Mouse (Mus musculus) megakaryocyte-erythroid progenitor cell, adult 5-6 weeks (primary cell): ENCODE data around the gene Zfp595. TPM values are rescaled to one million over a fixed set of nuclear protein-coding genes. Genes with fewer than 3 reads are reported as not detected.
"Not testable (repeated sequence)": the region's sequence is repeated elsewhere in the genome, so short reads cannot be mapped to it uniquely, and the experiment has no call there.

Source experiments
- ATAC-seq: replicated peaks from 2 replicates; pipeline ENCODE4 v1.8.0; 2016; ENCODE audit warnings: mild to moderate bottlenecking, inconsistent platforms; ENCODE audit not compliant: severe bottlenecking, poor library complexity, low FRiP score, low TSS enrichment
- total RNA-seq, 2 experiments: library from RNA; stranded (forward) in 1 of 2; stranded (reverse) in 1 of 2; fragments of 200-1000, 215-1000 nt in 1 of 2; fragments of >200 nt in 1 of 2; fragmentation: Nextera tagmentation in 1 of 2; gene quantifications; 2 replicates each; pipeline ENCODE4 v1.2.3; 2014 to 2017

The Zfp595 gene
- total RNA-seq (2014; fragmentation: Nextera tagmentation) (5.2 and 11.6 TPM in 2 replicates), total RNA-seq (2017) (4.9 and 8.2 TPM in 2 replicates)

GRCm38 (mm10) chr13:67332019-67332724 is at the start of gene Zfp595:
Gene Zfp595, minus strand, starts transcription at chr13:67332570.
- peak; percentile 99 for ATAC-seq

- peak; percentile 78 for ATAC-seq
These were observed 43.9 kb upstream of the Zfp595 start for GRCm38 (mm10) chr13:67376255-67376654.

- peak; percentile 97 for ATAC-seq
These were observed 42.9 kb upstream of the Zfp595 start, which contains the start of the genes Gm28041 and Zfp456 for GRCm38 (mm10) chr13:67375050-67375911. Gene Gm28041, minus strand, starts transcription at chr13:67375733. Gene Zfp456, minus strand, starts transcription at chr13:67375810.

GRCm38 (mm10) chr13:67360131-67360744 is 27.9 kb upstream of the Zfp595 start, which contains the start of the genes Gm28044 and Zfp953:
Gene Gm28044, minus strand, starts transcription at chr13:67360536.
Gene Zfp953, minus strand, starts transcription at chr13:67360605.
- peak; percentile 91 for ATAC-seq

- no peak for ATAC-seq
These were observed 19.5 kb upstream of the Zfp595 start for GRCm38 (mm10) chr13:67351854-67352253.

GRCm38 (mm10) chr13:67343422-67343821 is 11.1 kb upstream of the Zfp595 start:
- ATAC-seq, result no peak

- no peak for ATAC-seq
These were observed 507 bp upstream of the Zfp595 start for GRCm38 (mm10) chr13:67332877-67333276.

- 0 out of 2 replicates have a peak, but pooled peaks have one; percentile 7 for ATAC-seq
These were observed 25.7 kb downstream of the Zfp595 start for GRCm38 (mm10) chr13:67306718-67307117.

- ATAC-seq, result peak; percentile 98
These were observed 26.3 kb downstream of the Zfp595 start, which contains the start of gene Zfp457 for GRCm38 (mm10) chr13:67305822-67306672. Gene Zfp457, minus strand, starts transcription at chr13:67306485.

GRCm38 (mm10) chr13:67278314-67278713 is 54.1 kb downstream of the Zfp595 start, which contains the start of gene Zfp458:
Gene Zfp458, minus strand, starts transcription at chr13:67278466.
- no peak for ATAC-seq

- not testable (repeated sequence) for ATAC-seq
These were observed 62.8 kb downstream of the Zfp595 start for GRCm38 (mm10) chr13:67269383-67270065.

- ATAC-seq, result peak; percentile 99
These were observed 63.6 kb downstream of the Zfp595 start for GRCm38 (mm10) chr13:67268568-67269369.

Other genes with a start within 250 kb of the Zfp595 start
- 3.4 and 6.3 TPM in 2 replicates for gene Zfp708, start 234.6 kb downstream of the Zfp595 start, total RNA-seq (2014; fragmentation: Nextera tagmentation)
- 2.0 and 4.7 TPM in 2 replicates for gene Zfp708, start 234.6 kb downstream of the Zfp595 start, total RNA-seq (2017)
- 3.1 and 6.2 TPM in 2 replicates for gene Gm28557, start 224.0 kb downstream of the Zfp595 start, total RNA-seq (2014; fragmentation: Nextera tagmentation)
- gene Gm28557, start 224.0 kb downstream of the Zfp595 start, total RNA-seq (2017), result 5.3 and 6.3 TPM in 2 replicates
- gene Rslcan18, start 216.3 kb downstream of the Zfp595 start, total RNA-seq (2014; fragmentation: Nextera tagmentation), result 0.22 and 2.1 TPM in 2 replicates
- 0.15 and 0.99 TPM in 2 replicates for gene Rslcan18, start 216.3 kb downstream of the Zfp595 start, total RNA-seq (2017)
- 2.2 and 6.3 TPM in 2 replicates for gene Zfp759, start 210.9 kb downstream of the Zfp595 start, total RNA-seq (2014; fragmentation: Nextera tagmentation)
- 3.7 and 5.6 TPM in 2 replicates for gene Zfp759, start 210.9 kb downstream of the Zfp595 start, total RNA-seq (2017)
- gene Rsl1, start 159.4 kb downstream of the Zfp595 start, total RNA-seq (2014; fragmentation: Nextera tagmentation), result 0.25 and 2.0 TPM in 2 replicates
- gene Rsl1, start 159.4 kb downstream of the Zfp595 start, total RNA-seq (2017), result 1.8 and 5.6 TPM in 2 replicates
- 2.4 and 2.6 TPM in 2 replicates for gene Zfp455, start 138.1 kb downstream of the Zfp595 start, total RNA-seq (2014; fragmentation: Nextera tagmentation)
- gene Zfp455, start 138.1 kb downstream of the Zfp595 start, total RNA-seq (2017), result 0.38 and 2.4 TPM in 2 replicates
- 4.6 and 9.0 TPM in 2 replicates for gene Zfp458, start 54.1 kb downstream of the Zfp595 start, total RNA-seq (2014; fragmentation: Nextera tagmentation)
- 3.1 and 4.4 TPM in 2 replicates for gene Zfp458, start 54.1 kb downstream of the Zfp595 start, total RNA-seq (2017)
- 2.5 and 4.3 TPM in 2 replicates for gene Zfp457, start 26.1 kb downstream of the Zfp595 start, total RNA-seq (2014; fragmentation: Nextera tagmentation)
- 1.0 TPM in 1 of 2 replicates, not detected in the other for gene Zfp457, start 26.1 kb downstream of the Zfp595 start, total RNA-seq (2017)
- 6.6 and 13.8 TPM in 2 replicates for gene Gm28044, start 28.0 kb upstream of the Zfp595 start, total RNA-seq (2014; fragmentation: Nextera tagmentation)
- 3.5 TPM in 1 of 2 replicates, not detected in the other for gene Gm28044, start 28.0 kb upstream of the Zfp595 start, total RNA-seq (2017)
- 6.1 and 7.5 TPM in 2 replicates for gene Zfp953, start 28.0 kb upstream of the Zfp595 start, total RNA-seq (2014; fragmentation: Nextera tagmentation)
- 6.3 and 10.5 TPM in 2 replicates for gene Zfp953, start 28.0 kb upstream of the Zfp595 start, total RNA-seq (2017)
- 0.66 TPM in 1 of 2 replicates, not detected in the other for gene Gm28041, start 43.2 kb upstream of the Zfp595 start, total RNA-seq (2014; fragmentation: Nextera tagmentation)
- gene Gm28041, start 43.2 kb upstream of the Zfp595 start, total RNA-seq (2017), result 2.3 TPM in 1 of 2 replicates, not detected in the other
- gene Zfp456, start 43.2 kb upstream of the Zfp595 start, total RNA-seq (2014; fragmentation: Nextera tagmentation), result 2.4 and 2.6 TPM in 2 replicates
- gene Zfp456, start 43.2 kb upstream of the Zfp595 start, total RNA-seq (2017), result 1.7 and 3.7 TPM in 2 replicates
- 4.3 and 6.2 TPM in 2 replicates for gene Zfp429, start 67.2 kb upstream of the Zfp595 start, total RNA-seq (2014; fragmentation: Nextera tagmentation)
- 10.5 and 11.5 TPM in 2 replicates for gene Zfp429, start 67.2 kb upstream of the Zfp595 start, total RNA-seq (2017)
- gene Zfp459, start 88.8 kb upstream of the Zfp595 start, total RNA-seq (2014; fragmentation: Nextera tagmentation), result 1.4 and 2.6 TPM in 2 replicates
- gene Zfp459, start 88.8 kb upstream of the Zfp595 start, total RNA-seq (2017), result 1.3 and 1.9 TPM in 2 replicates
- 8.7 and 14.3 TPM in 2 replicates for gene Zfp874a, start 119.1 kb upstream of the Zfp595 start, total RNA-seq (2014; fragmentation: Nextera tagmentation)
- gene Zfp874a, start 119.1 kb upstream of the Zfp595 start, total RNA-seq (2017), result 13.7 and 21.8 TPM in 2 replicates
- gene Zfp874b, start 151.7 kb upstream of the Zfp595 start, total RNA-seq (2014; fragmentation: Nextera tagmentation), result 4.5 and 13.3 TPM in 2 replicates
- gene Zfp874b, start 151.7 kb upstream of the Zfp595 start, total RNA-seq (2017), result 7.6 and 9.2 TPM in 2 replicates
- gene Zfp58, start 168.0 kb upstream of the Zfp595 start, total RNA-seq (2014; fragmentation: Nextera tagmentation), result 3.3 and 4.6 TPM in 2 replicates
- gene Zfp58, start 168.0 kb upstream of the Zfp595 start, total RNA-seq (2017), result 5.5 and 12.6 TPM in 2 replicates
- gene Gm26965, start 193.6 kb upstream of the Zfp595 start, total RNA-seq (2014; fragmentation: Nextera tagmentation), result not detected in 2 replicates
- not detected in 2 replicates for gene Gm26965, start 193.6 kb upstream of the Zfp595 start, total RNA-seq (2017)
- 13.6 and 18.1 TPM in 2 replicates for gene Zfp87, start 193.6 kb upstream of the Zfp595 start, total RNA-seq (2014; fragmentation: Nextera tagmentation)
- gene Zfp87, start 193.6 kb upstream of the Zfp595 start, total RNA-seq (2017), result 14.1 and 14.7 TPM in 2 replicates
- gene Zfp748, start 221.3 kb upstream of the Zfp595 start, total RNA-seq (2014; fragmentation: Nextera tagmentation), result 7.8 and 9.6 TPM in 2 replicates
- 9.4 and 11.8 TPM in 2 replicates for gene Zfp748, start 221.3 kb upstream of the Zfp595 start, total RNA-seq (2017)